Mouse (Mus musculus) limb, embryonic 13.5 days (tissue): Measurements from ENCODE around the gene Pih1d1. TPM values are rescaled to one million over a fixed set of nuclear protein-coding genes. Genes with fewer than 3 reads are reported as not detected.
"Not testable (repeated sequence)": the region's sequence is repeated elsewhere in the genome, so short reads cannot be mapped to it uniquely, and the experiment has no call there.

Experiments used
- ATAC-seq: fragments of 200-750 bp; cut with Nextera tagmentation; 2 replicates; pipeline ENCODE4 v1.8.0; 2017; ENCODE audit warnings: low read depth, moderate number of reproducible peaks, moderate TSS enrichment; ENCODE audit not compliant: low FRiP score
- H3K27ac ChIP-seq: fragments of 300-500 bp; sonication (generic); 2 replicates; pipeline ENCODE4 v1.5.1; 2015; ENCODE audit warnings: inconsistent platforms, mild to moderate bottlenecking, moderate library complexity
- H3K27me3 ChIP-seq: fragments of 300-500 bp; sonication (generic); 2 replicates; pipeline ENCODE4 v1.6.1; 2015; ENCODE audit warnings: mild to moderate bottlenecking, inconsistent platforms
- H3K36me3 ChIP-seq: fragments of 300-500 bp; sonication (generic); 2 replicates; pipeline ENCODE4 v1.6.1; 2015; ENCODE audit warnings: inconsistent platforms, mild to moderate bottlenecking, moderate library complexity
- H3K4me1 ChIP-seq: fragments of 300-500 bp; sonication (generic); 2 replicates; pipeline ENCODE4 v1.6.1; 2015; ENCODE audit warnings: inconsistent platforms
- H3K4me2 ChIP-seq: fragments of 300-500 bp; sonication (generic); replicated peaks from 2 replicates; pipeline ENCODE4 v1.6.1; 2015; ENCODE audit warnings: inconsistent platforms, mild to moderate bottlenecking, moderate library complexity
- H3K4me3 ChIP-seq: fragments of 300-500 bp; sonication (generic); 2 replicates; pipeline ENCODE4 v1.5.1; 2015; ENCODE audit warnings: moderate library complexity, mild to moderate bottlenecking, inconsistent platforms
- H3K9ac ChIP-seq: fragments of 300-500 bp; sonication (generic); 2 replicates; pipeline ENCODE4 v1.6.1; 2015; ENCODE audit warnings: mild to moderate bottlenecking, inconsistent platforms
- H3K9me3 ChIP-seq: fragments of 300-500 bp; sonication (generic); 2 replicates; pipeline ENCODE4 v1.6.1; 2016; ENCODE audit warnings: inconsistent platforms
- WGBS: fragments of 180-500 bp; shearing (Covaris S2); methylation state at CpG from one replicate; pipeline ENCODE4 v1.1.7; 2015; 5-methylcytosine and 5-hydroxymethylcytosine counted together
- polyA plus RNA-seq: library from polyadenylated mRNA; unstranded; fragments of >200 nt; fragmentation: Nextera tagmentation; extraction: Ambion mirVana; gene quantifications from 2 replicates; pipeline ENCODE4 v1.2.1, GENCODE M21; 2015

Pih1d1 gene
- polyA plus RNA-seq, 1 experiment from 2014 or later, result 87.1 TPM

DNA sequence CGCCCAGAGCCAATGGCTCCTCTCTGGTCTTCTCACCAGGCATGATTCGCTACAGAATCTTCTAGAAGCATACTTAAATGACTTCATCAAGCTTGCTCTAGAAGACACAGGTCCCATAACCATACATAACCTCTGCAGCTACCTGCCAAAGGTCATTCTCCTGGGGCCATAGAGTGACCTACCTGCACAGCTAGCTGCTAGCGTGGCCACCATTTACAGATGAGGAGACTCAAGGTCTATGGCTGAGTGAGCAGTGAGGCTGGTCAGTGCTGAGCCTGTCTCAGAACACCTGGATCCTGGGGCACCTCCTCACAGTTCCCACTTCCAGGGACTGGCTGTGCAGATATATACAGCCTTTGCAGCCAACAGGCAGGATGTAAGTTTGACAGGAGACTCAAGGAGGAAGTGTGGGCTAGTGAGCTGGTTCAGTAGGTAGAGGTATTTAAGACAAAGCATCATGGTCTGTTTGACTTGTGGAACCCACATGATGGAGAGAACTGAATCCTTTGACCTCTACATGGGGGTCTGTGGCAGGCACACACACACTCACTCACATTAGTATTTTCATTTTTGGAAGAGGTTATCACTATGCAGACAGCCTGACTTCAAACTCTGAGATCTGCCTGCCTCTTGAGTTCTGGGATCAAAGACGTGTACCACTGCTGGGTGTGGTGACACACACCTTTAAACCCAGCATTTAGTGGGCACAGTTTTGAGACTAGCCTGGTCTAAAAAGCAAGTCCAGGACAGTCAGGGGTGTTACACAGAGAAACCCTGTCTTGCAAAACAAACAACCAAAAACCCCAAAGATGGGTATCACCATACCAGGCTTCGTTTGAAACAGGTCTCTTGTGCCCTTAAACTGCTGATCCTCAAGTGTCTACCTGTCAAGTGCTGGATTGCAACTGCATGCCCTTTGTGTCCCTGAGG, 34.1 kb upstream of the Pih1d1 start:
- Histone ChIP-seq H3K36me3 (peaks cover 61% of the 10 kb centered on the region), H3K4me3 (no peak overlapping the region), H3K9me3 (no peaks in the 10 kb centered on the region), H3K9ac (no peak overlapping the region), H3K4me2 (no peak overlapping the region), H3K27me3 (no peaks in the 10 kb centered on the region), H3K4me1 (peaks cover 27% of the 10 kb centered on the region), H3K27ac (no peak overlapping the region)
- WGBS, result 79% methylated on average over 5 of the region's 5 CpGs
- no peak for ATAC-seq

- Histone ChIP-seq H3K27ac (no peak overlapping the region), H3K9ac (peak overlapping the region; percentile 31; the same call in 1 of the 2 replicates), H3K36me3 (peaks cover 75% of the 10 kb centered on the region), H3K4me3 (peak overlapping the region; percentile 7; the same call in 1 of the 2 replicates), H3K9me3 (no peaks in the 10 kb centered on the region), H3K4me2 (peak overlapping the region; percentile 94; the same call in 1 of the 2 replicates), H3K27me3 (no peaks in the 10 kb centered on the region), H3K4me1 (peaks cover 40% of the 10 kb centered on the region)
- no peak for ATAC-seq
- WGBS, result 61% methylated on average over 8 of the region's 8 CpGs
These were observed 32.7 kb upstream of the Pih1d1 start for GRCm38 (mm10) chr7:45121404-45121803.

- Histone ChIP-seq H3K36me3 (peaks cover 80% of the 10 kb centered on the region), H3K27me3 (no peaks in the 10 kb centered on the region), H3K9me3 (no peaks in the 10 kb centered on the region), H3K4me1 (peaks cover 46% of the 10 kb centered on the region), H3K4me3 (peak overlapping the region; percentile 7; the same call in 1 of the 2 replicates), H3K4me2 (peak overlapping the region; percentile 94; the same call in 1 of the 2 replicates), H3K27ac (no peak overlapping the region), H3K9ac (0 out of 2 replicates have a peak overlapping the region, but pooled peaks have one; percentile 26)
- ATAC-seq, result no peak
These were observed 32.1 kb upstream of the Pih1d1 start for GRCm38 (mm10) chr7:45121966-45122365.

DNA sequence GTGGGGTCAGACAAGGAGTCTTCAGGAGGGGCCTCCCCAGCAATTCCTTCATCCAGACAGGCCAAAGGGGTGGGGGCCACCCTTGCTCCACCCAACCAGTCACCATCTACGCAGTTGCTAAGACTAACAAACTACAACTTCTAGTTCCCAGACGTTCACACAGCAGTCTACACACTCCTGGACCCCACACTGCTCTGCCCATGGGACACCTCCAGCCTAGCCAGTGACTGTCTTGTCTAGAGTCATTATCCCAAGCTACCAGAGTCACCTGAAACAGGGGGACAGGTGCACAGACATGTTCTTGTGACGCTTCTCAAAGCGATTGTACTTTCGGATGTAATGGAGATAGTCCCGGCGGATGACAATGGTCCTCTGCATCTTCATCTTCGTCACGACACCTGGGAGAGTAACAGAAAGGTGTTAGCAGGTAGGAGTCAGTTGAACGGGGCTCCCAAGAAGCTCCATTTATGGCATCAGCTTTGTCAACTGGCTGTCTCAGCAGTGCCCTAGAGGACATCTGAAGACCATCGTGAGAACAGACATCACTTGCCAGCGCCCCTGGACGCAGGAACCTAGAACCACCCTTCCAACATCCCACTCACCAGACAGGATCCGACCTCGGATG, 31.4 kb upstream of the Pih1d1 start:
- ATAC-seq, result no peak
- H3K4me1 ChIP-seq, result peaks cover 53% of the 10 kb centered on the region
- peak overlapping the region; percentile 98 for H3K4me3 ChIP-seq
- peak overlapping the region; percentile 94 for H3K4me2 ChIP-seq
- H3K27ac ChIP-seq, result peak overlapping the region; percentile 86; the same call in 1 of the 2 replicates
- no peaks in the 10 kb centered on the region for H3K9me3 ChIP-seq
- WGBS, result 83% methylated on average over 15 of the region's 15 CpGs
- H3K27me3 ChIP-seq, result no peaks in the 10 kb centered on the region
- peak overlapping the region; percentile 98 for H3K9ac ChIP-seq
- peaks cover 83% of the 10 kb centered on the region for H3K36me3 ChIP-seq

DNA sequence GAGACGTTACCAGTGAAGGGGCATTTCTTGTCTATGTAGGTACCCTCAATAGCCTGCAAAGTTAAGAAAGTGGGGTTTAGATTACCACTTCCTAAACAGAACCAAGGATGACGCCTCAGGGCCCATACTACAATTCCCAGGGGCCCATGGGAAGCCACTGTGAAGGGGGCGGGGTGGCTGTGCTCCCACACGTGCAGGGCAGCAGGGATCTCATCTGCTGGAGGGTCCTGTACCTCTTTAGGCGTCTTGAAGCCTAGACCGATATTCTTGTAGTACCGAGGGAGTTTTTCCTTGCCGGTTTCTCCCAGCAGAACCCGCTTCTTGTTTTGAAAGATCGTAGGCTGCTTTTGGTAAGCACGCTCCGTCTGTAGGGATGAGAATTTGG, 30.9 kb upstream of the Pih1d1 start:
- Histone ChIP-seq H3K9me3 (no peaks in the 10 kb centered on the region), H3K27ac (peak overlapping the region; percentile 86), H3K9ac (peak overlapping the region; percentile 98), H3K4me3 (peak overlapping the region; percentile 98), H3K4me1 (peaks cover 53% of the 10 kb centered on the region), H3K4me2 (peak overlapping the region; percentile 94), H3K27me3 (no peaks in the 10 kb centered on the region), H3K36me3 (peaks cover 78% of the 10 kb centered on the region)
- ATAC-seq, result no peak
- WGBS, result 17% methylated on average over 12 of the region's 12 CpGs

- ATAC-seq, result peak; percentile 79
- Histone ChIP-seq H3K9me3 (no peaks in the 10 kb centered on the region), H3K4me1 (peaks cover 57% of the 10 kb centered on the region), H3K4me2 (peak within 1 kb of the TSS; percentile 94), H3K27ac (peak within 1 kb of the TSS; percentile 92), H3K36me3 (peaks cover 67% of the 10 kb centered on the region), H3K9ac (peak within 1 kb of the TSS; percentile 98), H3K27me3 (no peaks in the 10 kb centered on the region), H3K4me3 (peak within 1 kb of the TSS; percentile 98)
- WGBS, result under 1% methylated on average over 59 of the region's 59 CpGs
These were observed 29.6 kb upstream of the Pih1d1 start, which contains the start of gene Rps11 for GRCm38 (mm10) chr7:45124224-45125143. TSS of gene Rps11 (minus strand) at chr7:45124439.

GRCm38 (mm10) chr7:45125144-45125600, 28.9 kb upstream of the Pih1d1 start:
- H3K4me3 ChIP-seq, result peak overlapping the region; percentile 98; the same call in 1 of the 2 replicates
- WGBS, result 12% methylated on average over 7 of the region's 7 CpGs
- peak overlapping the region; percentile 39; the same call in 1 of the 2 replicates for H3K9ac ChIP-seq
- H3K9me3 ChIP-seq, result no peaks in the 10 kb centered on the region
- H3K27ac ChIP-seq, result peak overlapping the region; percentile 92; the same call in 1 of the 2 replicates
- peak overlapping the region; percentile 94 for H3K4me2 ChIP-seq
- ATAC-seq, result no peak
- H3K36me3 ChIP-seq, result peaks cover 60% of the 10 kb centered on the region
- H3K27me3 ChIP-seq, result no peaks in the 10 kb centered on the region
- H3K4me1 ChIP-seq, result peaks cover 62% of the 10 kb centered on the region

- H3K4me3 ChIP-seq, ATAC-seq, H3K9me3 ChIP-seq, H3K27me3 ChIP-seq: not testable (repeated sequence)
- Histone ChIP-seq H3K36me3 (peaks cover 55% of the 10 kb centered on the region), H3K4me2 (peak overlapping the region; percentile 94), H3K4me1 (peaks cover 62% of the 10 kb centered on the region), H3K27ac (peak overlapping the region; percentile 92; the same call in 1 of the 2 replicates), H3K9ac (peak overlapping the region; percentile 100)
- 61% methylated on average over 5 of the region's 5 CpGs for WGBS
These were observed 28.5 kb upstream of the Pih1d1 start for GRCm38 (mm10) chr7:45125649-45126048.

DNA sequence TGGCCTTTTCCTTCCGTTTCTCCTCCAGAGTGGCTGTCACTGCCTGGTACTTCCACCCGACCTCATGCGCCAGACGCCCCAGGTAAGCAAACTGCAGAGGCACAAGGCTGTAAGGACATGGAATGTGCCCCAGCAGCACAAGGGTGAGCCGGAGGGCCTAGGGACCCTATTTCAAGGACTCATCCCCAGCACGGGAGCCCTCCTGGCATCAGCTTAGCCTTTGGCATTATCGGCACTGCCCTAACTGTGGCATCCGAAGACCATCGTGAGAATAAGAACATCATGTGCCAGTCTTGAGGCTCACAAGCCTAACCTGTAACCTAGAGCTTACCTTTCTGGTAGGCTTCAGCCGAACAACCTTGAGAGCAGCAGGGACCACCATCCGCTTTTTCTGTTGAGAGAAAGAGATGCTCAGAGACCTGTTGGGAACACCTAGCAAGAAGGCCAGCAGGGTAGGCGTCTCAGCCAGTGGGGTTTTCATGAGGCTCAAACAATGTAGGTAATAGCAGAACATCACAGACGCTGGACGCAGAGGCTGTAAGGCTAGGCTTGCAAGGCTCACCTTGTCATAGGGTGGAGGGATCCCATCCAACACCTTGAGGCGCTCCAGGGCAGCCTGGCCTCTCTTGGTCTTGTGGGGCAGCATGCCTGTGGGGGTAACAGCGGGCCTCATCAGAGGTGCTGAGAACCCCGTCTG, 27.8 kb upstream of the Pih1d1 start:
- 74% methylated on average over 17 of the region's 17 CpGs for WGBS
- Histone ChIP-seq H3K27ac (peak overlapping the region; percentile 92), H3K36me3 (peaks cover 49% of the 10 kb centered on the region), H3K27me3 (no peaks in the 10 kb centered on the region), H3K9ac (peak overlapping the region; percentile 100), H3K4me2 (peak overlapping the region; percentile 94), H3K4me3 (peak overlapping the region; percentile 68), H3K4me1 (peaks cover 61% of the 10 kb centered on the region), H3K9me3 (no peaks in the 10 kb centered on the region)
- ATAC-seq, result no peak

GRCm38 (mm10) chr7:45126844-45127699, 27.0 kb upstream of the Pih1d1 start:
- H3K4me2 ChIP-seq, result peak overlapping the region; percentile 94
- 39% methylated on average over 21 of the region's 21 CpGs for WGBS
- H3K4me3 ChIP-seq, result peak overlapping the region; percentile 68
- H3K27me3 ChIP-seq, result no peaks in the 10 kb centered on the region
- H3K9me3 ChIP-seq, result no peaks in the 10 kb centered on the region
- peaks cover 41% of the 10 kb centered on the region for H3K36me3 ChIP-seq
- peak overlapping the region; percentile 100 for H3K9ac ChIP-seq
- no peak for ATAC-seq
- H3K27ac ChIP-seq, result peak overlapping the region; percentile 92
- H3K4me1 ChIP-seq, result peaks cover 53% of the 10 kb centered on the region
